Mouse (Mus musculus) mouse embryonic stem cell (cell line): ENCODE measurements at regions not wholly inside any gene's neighbourhood (a gene's known extent, or its start where the extent isn't known, plus 50 kb on each side); places are given as distances from the start of the nearest gene placed in this dataset.

Experiments used
- in situ Hi-C, 2 experiments: fragments of 300-500 bp; cut with MboI; formaldehyde crosslinking; loops; 1 replicate in 1 of 2; 3 replicates in 1 of 2; pipeline ENCODE4 v1.14.3; 2019 to 2020; ENCODE audit warnings: low sequenced_read_pairs in 2 of 2, low pct_unique_long_range_greater_than_20kb in 1 of 2, mixed read lengths in 1 of 2; ENCODE audit not compliant: unreplicated experiment in 1 of 2

GRCm38 (mm10) chr8:49461724-49462473 is 618.1 kb upstream of the Tenm3 start:
- in situ Hi-C loops = no loop called here

GRCm38 (mm10) chr8:49445444-49445843 is 601.7 kb upstream of the Tenm3 start:
- in situ Hi-C loops = no loop called here

- in situ Hi-C loops = no loop called here
Observed at GRCm38 (mm10) chr8:49441270-49441669, 597.5 kb upstream of the Tenm3 start.

DNA sequence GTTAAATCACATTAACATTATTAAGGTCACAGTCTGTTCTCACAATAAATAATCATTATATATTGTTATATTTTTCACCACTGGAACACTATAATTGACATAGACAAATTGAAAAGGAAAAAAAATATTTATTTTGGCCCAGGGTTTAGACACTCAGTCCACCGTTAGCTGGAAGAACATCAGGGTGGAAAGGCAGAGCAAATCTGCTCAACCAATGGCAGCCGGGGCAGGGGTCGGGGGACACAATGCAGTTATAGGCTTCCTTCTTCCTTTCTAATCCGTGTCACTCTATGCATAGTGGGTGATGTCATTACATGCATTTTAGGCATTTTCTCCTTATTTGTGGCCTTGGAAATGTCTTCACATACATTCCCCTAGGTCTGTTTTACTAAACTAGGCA is 552.8 kb upstream of the Tenm3 start:
- in situ Hi-C loops = no loop called here

- in situ Hi-C loops = no loop called here
Observed at GRCm38 (mm10) chr8:49395029-49395428, 551.3 kb upstream of the Tenm3 start.

- in situ Hi-C loops = no loop called here
Observed at GRCm38 (mm10) chr8:49389525-49389924, 545.8 kb upstream of the Tenm3 start.

- in situ Hi-C loops = no loop called here
Observed at GRCm38 (mm10) chr8:49387587-49387986, 543.8 kb upstream of the Tenm3 start.

GRCm38 (mm10) chr8:49372686-49373085 is 528.9 kb upstream of the Tenm3 start:
- in situ Hi-C loops = no loop called here

GRCm38 (mm10) chr8:49362682-49363081 is 518.9 kb upstream of the Tenm3 start:
- in situ Hi-C loops = no loop called here

- in situ Hi-C loops = no loop called here
Observed at GRCm38 (mm10) chr8:49361443-49361842, 517.7 kb upstream of the Tenm3 start.

DNA sequence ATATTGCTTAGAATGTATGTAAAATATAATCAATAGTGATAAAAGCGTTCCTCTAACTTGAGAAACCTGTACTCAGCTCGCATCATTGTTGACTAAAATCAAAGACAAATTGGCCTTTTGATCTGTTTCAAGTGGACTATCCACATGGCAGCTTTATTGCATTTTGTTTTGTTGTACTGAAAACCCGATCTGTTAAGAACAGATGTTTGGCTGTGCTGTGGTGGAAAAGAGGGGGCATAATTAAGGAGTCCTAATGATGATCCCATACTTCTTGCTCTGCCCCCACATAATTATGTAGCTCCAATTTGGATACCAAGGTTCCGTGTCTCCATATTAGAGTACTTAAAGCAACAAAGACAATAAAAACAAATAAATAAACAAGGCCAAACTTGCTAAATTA is 516.4 kb upstream of the Tenm3 start:
- in situ Hi-C loops = no loop called here

DNA sequence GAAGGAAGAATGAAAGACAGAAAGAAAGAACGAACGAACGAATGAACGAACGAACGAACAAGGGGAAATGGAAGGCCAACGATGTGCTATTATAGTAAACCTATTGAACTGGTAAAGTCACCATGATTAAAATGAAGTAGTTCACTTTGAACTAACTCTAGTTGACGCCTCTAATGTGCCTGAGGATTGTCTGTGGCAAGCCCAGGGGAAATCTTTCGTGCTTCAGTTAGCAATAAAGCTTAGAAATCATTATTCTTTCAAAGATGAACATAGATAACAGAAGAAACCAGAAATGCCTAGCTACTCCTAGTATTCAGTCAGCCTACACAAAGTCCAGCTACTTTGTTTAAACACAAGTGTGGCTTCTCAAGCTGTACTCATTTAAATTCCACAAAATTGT is 515.9 kb upstream of the Tenm3 start:
- in situ Hi-C loops = no loop called here

DNA sequence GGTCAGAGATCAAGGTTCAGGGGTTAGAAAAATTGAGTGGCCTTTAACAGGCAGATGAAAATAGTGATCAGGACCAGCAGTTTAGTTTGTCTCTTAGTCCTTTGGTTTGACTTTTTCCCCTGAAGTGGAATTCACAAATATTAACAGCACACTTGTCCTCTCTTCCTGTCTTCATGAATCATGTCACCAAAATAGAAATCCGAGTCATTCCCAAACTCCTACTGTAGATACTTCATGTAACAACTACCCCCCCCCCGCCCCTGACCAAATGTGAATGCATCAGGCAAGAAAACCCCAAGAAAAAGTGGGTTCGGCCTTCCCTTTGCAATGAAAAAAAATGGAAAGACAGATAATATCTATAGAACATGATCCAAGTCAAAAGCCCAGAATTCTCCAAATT is 504.9 kb upstream of the Tenm3 start:
- in situ Hi-C loops = no loop called here

GRCm38 (mm10) chr8:49338716-49339115 is 495.0 kb upstream of the Tenm3 start:
- in situ Hi-C loops = no loop called here

- in situ Hi-C loops = no loop called here
Observed at GRCm38 (mm10) chr8:49326980-49327379, 483.2 kb upstream of the Tenm3 start.

- in situ Hi-C loops = no loop called here
Observed at GRCm38 (mm10) chr8:49321404-49321803, 477.7 kb upstream of the Tenm3 start.

DNA sequence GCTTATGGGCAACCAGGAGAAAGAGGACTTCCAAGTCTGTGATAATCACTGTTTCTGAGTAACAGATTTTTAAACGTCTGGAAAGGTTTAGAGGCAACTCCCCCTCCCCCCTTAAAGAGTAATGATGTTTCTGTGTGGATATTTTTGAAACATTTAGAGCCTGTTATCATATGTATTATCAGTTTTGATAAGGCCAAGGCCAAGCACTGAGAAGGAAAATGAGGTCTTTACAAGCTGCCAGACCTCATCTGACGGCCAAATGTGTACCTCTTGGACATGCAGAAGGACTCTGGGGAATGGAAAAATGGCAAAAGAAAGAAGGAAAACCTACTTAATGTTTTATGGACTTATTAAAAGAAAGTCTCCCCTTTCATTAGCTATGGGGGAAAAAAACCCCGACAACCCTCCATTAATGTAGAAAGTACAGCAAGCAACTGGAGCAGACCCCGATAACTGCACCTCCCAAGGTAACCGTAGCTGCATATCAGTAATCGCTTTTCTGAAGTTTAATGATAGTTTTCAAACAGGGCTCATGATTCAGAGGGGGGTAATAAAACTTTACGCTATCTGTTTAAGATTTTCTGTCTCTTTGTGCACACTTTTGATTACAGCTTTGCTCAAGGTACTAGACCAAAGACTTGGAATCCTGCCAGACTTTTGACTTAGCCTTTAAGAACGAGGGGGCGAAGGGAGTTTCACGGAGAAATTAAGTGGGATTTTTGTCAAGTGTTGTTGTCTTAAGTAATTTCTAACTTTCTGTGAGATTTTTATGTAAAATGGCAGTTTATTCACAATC is 469.9 kb upstream of the Tenm3 start:
- in situ Hi-C loops = no loop called here

DNA sequence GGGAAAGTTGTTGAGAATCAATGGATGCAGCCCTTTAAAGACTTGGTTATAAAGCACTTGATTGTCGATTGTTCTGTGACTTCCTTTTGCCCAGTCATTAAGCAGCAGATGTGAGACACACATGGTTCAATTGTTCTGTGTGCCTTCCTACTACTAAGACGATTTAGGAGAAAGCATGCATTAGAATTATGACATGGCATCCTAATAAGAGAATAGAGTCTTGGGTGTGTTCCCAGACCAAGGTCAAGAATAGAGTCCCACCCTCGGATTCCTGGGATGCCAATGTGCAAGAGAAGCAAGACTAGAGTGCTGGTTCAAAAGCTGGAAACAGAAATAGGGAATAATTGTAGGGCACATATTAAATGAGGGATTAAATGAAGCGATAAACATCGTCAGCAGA is 469.1 kb upstream of the Tenm3 start:
- in situ Hi-C loops = no loop called here

DNA sequence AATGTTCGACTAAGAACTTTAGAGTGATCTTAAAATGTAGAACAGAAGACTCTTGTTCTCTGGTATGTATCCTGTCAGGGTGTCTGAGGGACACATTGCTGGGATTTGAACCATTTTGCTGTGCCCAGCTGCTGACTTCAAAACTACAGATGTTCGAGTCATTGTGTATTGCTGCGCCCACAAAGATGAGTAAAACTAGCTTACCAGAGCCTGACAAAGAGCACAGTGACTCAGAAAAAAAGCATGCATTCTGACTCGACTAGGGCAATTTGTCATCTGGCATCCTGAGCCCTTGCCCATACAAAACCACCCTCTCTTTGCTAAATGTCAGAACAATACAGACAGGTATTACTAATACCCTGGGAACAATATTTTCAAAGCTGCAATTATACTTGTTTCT is 438.6 kb upstream of the Tenm3 start:
- in situ Hi-C loops = no loop called here

GRCm38 (mm10) chr8:49281254-49281653 is 437.5 kb upstream of the Tenm3 start:
- in situ Hi-C loops = no loop called here
